Mouse (Mus musculus): ENCODE measurements around the gene Brms1. TPM values are rescaled to one million over a fixed set of nuclear protein-coding genes. Genes with fewer than 3 reads are reported as not detected.

The Brms1 gene
- polyA plus RNA-seq, 1 experiment from 2014 or later, result 30.7 TPM

- WGBS, result 2% methylated on average over 21 of the region's 31 CpGs
- peaks cover 63% of the 10 kb centered on the region for H3K4me1 ChIP-seq (replicated peaks)
- peak overlapping the region; percentile 97 for H3K27ac ChIP-seq (replicated peaks)
- peaks cover 34% of the 10 kb centered on the region for H3K36me3 ChIP-seq
- H3K9ac ChIP-seq, result peak overlapping the region; percentile 99
- no peaks in the 10 kb centered on the region for H3K9me3 ChIP-seq
- H3K4me3 ChIP-seq, result peak overlapping the region; percentile 91
- no peaks in the 10 kb centered on the region for H3K27me3 ChIP-seq
- H3K4me2 ChIP-seq, result peak overlapping the region; percentile 87
- peak; percentile 39 for ATAC-seq (ENCODE audit: low FRiP score, low read depth)
Observed at GRCm38 (mm10) chr19:5097521-5098362, 56.6 kb downstream of the Brms1 start.

GRCm38 (mm10) chr19:5098363-5099143 lies 57.4 kb downstream of the Brms1 start, which contains the start of gene Cnih2:
Gene Cnih2 (minus strand): TSS chr19:5098521.
- ATAC-seq (ENCODE audit: low FRiP score, low read depth), result peak; percentile 68
- H3K27me3 ChIP-seq, result no peaks in the 10 kb centered on the region
- peaks cover 56% of the 10 kb centered on the region for H3K4me1 ChIP-seq (replicated peaks)

More at GRCm38 (mm10) chr19:5098363-5099143, 57.4 kb downstream of the Brms1 start, which contains the start of gene Cnih2:
- Histone ChIP-seq H3K27ac (replicated peaks) (peak within 1 kb of the TSS; percentile 97), H3K9ac (peak within 1 kb of the TSS; percentile 99), H3K4me3 (peak within 1 kb of the TSS; percentile 91), H3K36me3 (peaks cover 35% of the 10 kb centered on the region), H3K4me2 (peak within 1 kb of the TSS; percentile 87), H3K9me3 (no peaks in the 10 kb centered on the region)
- 1% methylated on average over 41 of the region's 48 CpGs for WGBS

Other genes with a start within 250 kb of the Brms1 start
- gene Rbm4, start 247.5 kb upstream of the Brms1 start, polyA plus RNA-seq (2015; fragmentation: Nextera tagmentation; extraction: Ambion mirVana), result 72.3 and 87.5 TPM in 2 replicates
- 22.9 and 23.9 TPM in 2 replicates for gene Gm21992, start 229.7 kb upstream of the Brms1 start, polyA plus RNA-seq (2015; fragmentation: Nextera tagmentation; extraction: Ambion mirVana)
- 62.4 and 64.8 TPM in 2 replicates for gene Rbm14, start 229.7 kb upstream of the Brms1 start, polyA plus RNA-seq (2015; fragmentation: Nextera tagmentation; extraction: Ambion mirVana)
- 40.8 and 41.4 TPM in 2 replicates for gene Ccs, start 202.0 kb upstream of the Brms1 start, polyA plus RNA-seq (2015; fragmentation: Nextera tagmentation; extraction: Ambion mirVana)
- gene Ccdc87, start 202.0 kb upstream of the Brms1 start, polyA plus RNA-seq (2015; fragmentation: Nextera tagmentation; extraction: Ambion mirVana), result 0.55 and 0.73 TPM in 2 replicates
- gene Ctsf, start 186.2 kb upstream of the Brms1 start, polyA plus RNA-seq (2015; fragmentation: Nextera tagmentation; extraction: Ambion mirVana), result 76.5 and 78.7 TPM in 2 replicates
- gene Actn3, start 163.4 kb upstream of the Brms1 start, polyA plus RNA-seq (2015; fragmentation: Nextera tagmentation; extraction: Ambion mirVana), result 1.6 and 2.3 TPM in 2 replicates
- gene Zdhhc24, start 162.7 kb upstream of the Brms1 start, polyA plus RNA-seq (2015; fragmentation: Nextera tagmentation; extraction: Ambion mirVana), result 23.3 and 24.1 TPM in 2 replicates
- gene Bbs1, start 134.7 kb upstream of the Brms1 start, polyA plus RNA-seq (2015; fragmentation: Nextera tagmentation; extraction: Ambion mirVana), result 8.5 and 10.3 TPM in 2 replicates
- gene Dpp3, start 113.1 kb upstream of the Brms1 start, polyA plus RNA-seq (2015; fragmentation: Nextera tagmentation; extraction: Ambion mirVana), result 106 and 108 TPM in 2 replicates
- gene Peli3, start 98.2 kb upstream of the Brms1 start, polyA plus RNA-seq (2015; fragmentation: Nextera tagmentation; extraction: Ambion mirVana), result 13.3 and 13.7 TPM in 2 replicates
- 95.7 and 101 TPM in 2 replicates for gene Mrpl11, start 79.2 kb upstream of the Brms1 start, polyA plus RNA-seq (2015; fragmentation: Nextera tagmentation; extraction: Ambion mirVana)
- gene Npas4, start 51.0 kb upstream of the Brms1 start, polyA plus RNA-seq (2015; fragmentation: Nextera tagmentation; extraction: Ambion mirVana), result 0.31 and 0.51 TPM in 2 replicates
- 12.2 and 15.4 TPM in 2 replicates for gene Slc29a2, start 17.5 kb upstream of the Brms1 start, polyA plus RNA-seq (2015; fragmentation: Nextera tagmentation; extraction: Ambion mirVana)
- 93.1 and 97.9 TPM in 2 replicates for gene B4gat1, start 2.5 kb upstream of the Brms1 start, polyA plus RNA-seq (2015; fragmentation: Nextera tagmentation; extraction: Ambion mirVana)
- gene AC124502.3, start 2.5 kb upstream of the Brms1 start, polyA plus RNA-seq (2015; fragmentation: Nextera tagmentation; extraction: Ambion mirVana), result 2.7 and 5.1 TPM in 2 replicates
- 0.79 and 1.1 TPM in 2 replicates for gene Rin1, start 9.1 kb downstream of the Brms1 start, polyA plus RNA-seq (2015; fragmentation: Nextera tagmentation; extraction: Ambion mirVana)
- 19.8 and 22.0 TPM in 2 replicates for gene Cd248, start 26.7 kb downstream of the Brms1 start, polyA plus RNA-seq (2015; fragmentation: Nextera tagmentation; extraction: Ambion mirVana)
- gene Tmem151a, start 44.2 kb downstream of the Brms1 start, polyA plus RNA-seq (2015; fragmentation: Nextera tagmentation; extraction: Ambion mirVana), result 28.3 and 34.0 TPM in 2 replicates
- gene Yif1a, start 47.2 kb downstream of the Brms1 start, polyA plus RNA-seq (2015; fragmentation: Nextera tagmentation; extraction: Ambion mirVana), result 55.8 and 64.0 TPM in 2 replicates
- gene Cnih2, start 57.2 kb downstream of the Brms1 start, polyA plus RNA-seq (2015; fragmentation: Nextera tagmentation; extraction: Ambion mirVana), result 364 and 435 TPM in 2 replicates
- 210 and 222 TPM in 2 replicates for gene Rab1b, start 65.7 kb downstream of the Brms1 start, polyA plus RNA-seq (2015; fragmentation: Nextera tagmentation; extraction: Ambion mirVana)
- gene Klc2, start 77.2 kb downstream of the Brms1 start, polyA plus RNA-seq (2015; fragmentation: Nextera tagmentation; extraction: Ambion mirVana), result 76.9 and 90.2 TPM in 2 replicates
- 47.4 and 58.3 TPM in 2 replicates for gene Pacs1, start 231.8 kb downstream of the Brms1 start, polyA plus RNA-seq (2015; fragmentation: Nextera tagmentation; extraction: Ambion mirVana)